Mouse (Mus musculus): ENCODE measurements around the gene Adcy5.

DNA sequence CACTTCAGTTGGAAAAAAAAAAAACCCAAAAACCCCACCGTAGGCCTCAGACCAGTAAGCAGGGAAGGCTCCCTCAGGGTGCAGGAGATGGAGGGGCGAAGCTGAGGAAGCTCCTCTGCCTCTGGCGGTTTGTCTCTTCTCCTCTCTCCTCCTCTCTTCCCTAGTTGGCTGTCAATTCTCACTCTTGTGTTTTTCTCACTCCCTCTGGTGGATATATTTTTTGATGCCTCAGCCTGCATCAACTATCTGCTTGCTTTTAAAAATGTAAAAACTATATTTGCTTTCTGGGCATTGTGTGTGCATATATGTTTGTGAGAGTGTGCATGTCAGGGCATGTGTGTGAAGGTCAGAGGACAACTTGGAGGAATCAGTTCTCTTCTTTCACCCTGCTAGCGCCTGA, 117.7 kb downstream of the Adcy5 start:
- no peak for TF ChIP-seq CTCF (IDR thresholded peaks at IDR 0.05; ENCODE audit: borderline replicate concordance, control insufficient read depth, extremely low read depth, insufficient read depth, low read length, poor library complexity)
- TF ChIP-seq POLR2A (IDR thresholded peaks at IDR 0.05; ENCODE audit: control insufficient read depth, extremely low read depth, insufficient read depth, low read length, poor library complexity), result no peak

Measured in thymus, adult 2 months (tissue).